Mouse (Mus musculus) embryonic stem cell, embryonic (primary cell): ENCODE measurements at regions not wholly inside any gene's neighbourhood (a gene's known extent, or its start where the extent isn't known, plus 50 kb on each side); places are given as distances from the start of the nearest gene placed in this dataset.

Experiments
- CTCF ChIA-PET, 4 experiments: fragments of 300-600 bp in 2 of 4; fragments of 350-600 bp in 2 of 4; sonication (Branson Sonifier 250); formaldehyde crosslinking; loops; one replicate each; lab custom pipeline; 2022; ENCODE audit warnings: inconsistent platforms in 2 of 4; lab: Charles Lee
- POLR2A ChIA-PET, 4 experiments: fragments of 300-600 bp in 2 of 4; fragments of 350-600 bp in 2 of 4; sonication (Branson Sonifier 250); formaldehyde crosslinking; loops; one replicate each; lab custom pipeline; 2022; ENCODE audit warnings: antibody characterized with exemption in 4 of 4, inconsistent platforms in 1 of 4; lab: Charles Lee

DNA sequence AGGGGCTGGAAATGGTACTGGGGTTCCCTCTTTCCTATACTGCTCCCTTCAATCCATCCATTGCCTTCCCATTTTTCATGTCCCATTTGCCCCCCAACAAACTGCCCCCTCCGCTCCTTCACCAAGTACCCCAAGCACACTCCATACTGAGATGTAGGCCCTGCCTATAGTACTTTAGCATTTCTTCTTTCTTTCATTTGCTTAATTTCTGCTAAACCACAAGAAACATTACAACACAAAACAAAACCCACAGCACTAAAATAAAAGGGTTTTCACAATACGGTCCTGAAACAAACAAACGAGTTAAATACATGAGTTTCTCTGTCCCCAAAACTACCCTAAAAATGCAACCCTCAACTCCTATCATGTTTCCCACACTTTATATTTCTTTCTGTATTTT is 122.8 kb downstream of the Irs2 start:
- CTCF ChIA-PET, result no interaction called here
- POLR2A ChIA-PET, result no interaction called here

- POLR2A ChIA-PET, result no interaction called here
- CTCF ChIA-PET, result no interaction called here
These were observed 124.8 kb downstream of the Irs2 start for GRCm38 (mm10) chr8:10883418-10883817.

- ChIA-PET CTCF (no interaction called here), POLR2A (interaction anchor here in 1 of 4 experiments (1.1 kb wide), 1 partner anchor 17 kb away, joined by 4 read pairs; no protein-coding TSS in a partner anchor)
These were observed 125.9 kb downstream of the Irs2 start for GRCm38 (mm10) chr8:10882381-10882780.

DNA sequence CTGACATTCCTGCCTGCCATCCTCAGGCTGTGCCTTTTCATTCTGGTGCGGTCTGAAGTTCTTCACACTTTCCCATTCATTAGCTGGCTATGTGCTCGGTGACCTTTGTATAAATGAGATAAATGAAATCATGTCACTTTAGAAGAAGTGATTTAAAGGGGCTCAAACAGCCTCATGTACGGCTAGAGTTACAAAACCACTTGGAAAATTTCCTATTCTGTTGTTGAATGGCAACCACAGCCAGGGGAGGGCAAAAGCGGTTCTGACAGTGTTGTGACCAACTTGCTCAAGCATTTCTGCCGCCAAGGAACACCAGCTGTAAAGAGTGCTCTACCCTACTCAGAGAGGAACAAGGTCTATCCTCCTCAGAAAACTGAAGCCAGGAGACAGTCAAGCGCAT is 128.4 kb downstream of the Irs2 start:
- CTCF ChIA-PET, result no interaction called here

DNA sequence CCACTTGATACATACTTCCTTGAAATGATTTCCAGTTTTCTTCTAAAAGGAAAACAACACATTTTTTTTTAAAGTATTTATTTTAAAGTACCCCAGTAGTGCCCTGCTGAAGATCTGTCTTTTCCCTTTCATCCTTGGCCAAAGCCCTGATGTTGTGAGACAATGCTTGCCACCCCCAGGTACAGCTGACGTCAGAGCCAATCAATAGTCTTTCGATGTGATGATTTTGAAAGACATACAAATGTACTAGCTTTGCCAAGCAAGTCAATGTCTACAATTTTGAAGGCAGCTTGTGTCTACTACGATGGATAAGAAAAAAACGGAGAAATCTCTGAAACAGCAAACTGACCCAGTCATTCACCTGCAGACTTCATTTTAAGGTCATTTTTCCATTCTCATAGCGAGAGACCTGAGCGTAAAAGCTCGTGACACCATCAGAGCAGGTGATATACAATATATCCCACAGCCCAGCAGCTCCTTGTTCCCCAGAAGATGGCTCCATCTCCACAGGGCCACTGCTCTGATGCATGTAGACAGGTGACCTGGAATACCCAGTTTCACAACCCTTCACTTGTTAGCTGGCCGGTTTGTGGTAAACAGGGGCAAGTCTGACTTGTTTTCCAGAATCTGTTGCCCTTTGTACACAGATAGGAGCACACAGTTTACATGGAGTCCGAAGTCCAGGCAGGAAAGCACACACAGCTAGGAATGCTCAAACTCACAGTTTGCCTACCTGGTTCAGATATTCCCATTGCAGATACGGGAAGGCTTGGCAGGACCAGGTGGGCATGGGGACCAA is 129.0 kb downstream of the Irs2 start:
- POLR2A ChIA-PET, result interaction anchor here in 1 of 4 experiments (1.2 to 1.3 kb wide), 2 partner anchors 16 to 123 kb away, joined by 3 read pairs; no protein-coding TSS in a partner anchor
- CTCF ChIA-PET, result no interaction called here

More for the DNA sequence above, 128.4 kb downstream of the Irs2 start:
- POLR2A ChIA-PET, result interaction anchor here in 1 of 4 experiments (1.2 to 1.3 kb wide), 2 partner anchors 16 to 122 kb away, joined by 3 read pairs; no protein-coding TSS in a partner anchor

DNA sequence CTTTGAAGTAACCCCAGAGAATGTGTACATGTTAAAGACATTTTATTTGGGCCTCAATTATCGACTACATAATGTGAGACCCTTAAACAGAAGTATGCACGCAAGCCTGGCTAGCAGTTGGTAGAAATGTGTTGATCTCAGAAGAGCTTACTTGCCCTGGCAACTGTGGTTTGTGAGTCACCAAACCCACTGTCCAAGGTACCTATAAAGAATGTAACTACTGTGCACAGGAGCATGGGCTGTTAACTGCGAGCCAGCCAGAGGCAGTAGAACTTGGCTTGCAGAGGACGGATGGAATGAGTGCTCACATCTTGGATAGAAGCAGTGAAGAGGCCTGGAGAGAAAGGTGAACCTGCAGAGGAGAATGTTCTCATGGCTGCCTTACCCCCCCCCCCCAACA is 129.9 kb downstream of the Irs2 start:
- CTCF ChIA-PET, result no interaction called here
- POLR2A ChIA-PET, result no interaction called here

DNA sequence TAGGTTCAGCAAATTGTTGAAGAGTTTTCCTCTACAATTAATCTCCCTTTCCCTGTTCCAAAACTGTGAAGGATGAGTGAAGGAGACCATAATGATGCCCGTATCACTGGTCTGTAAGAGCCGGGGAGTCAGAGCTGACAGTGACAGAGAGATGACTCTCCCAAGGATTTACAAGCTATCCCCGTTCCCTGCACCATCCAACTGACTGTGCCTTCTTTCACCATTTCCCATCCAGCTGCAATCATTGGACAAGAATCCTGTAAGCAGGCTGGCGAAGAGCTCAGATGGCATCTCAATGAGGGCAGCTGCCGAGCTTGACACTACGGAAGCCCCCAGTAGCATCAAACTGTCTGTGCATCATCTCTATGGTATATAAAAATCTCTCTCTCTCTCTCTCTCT is 133.1 kb downstream of the Irs2 start:
- ChIA-PET POLR2A (no interaction called here), CTCF (no interaction called here)

DNA sequence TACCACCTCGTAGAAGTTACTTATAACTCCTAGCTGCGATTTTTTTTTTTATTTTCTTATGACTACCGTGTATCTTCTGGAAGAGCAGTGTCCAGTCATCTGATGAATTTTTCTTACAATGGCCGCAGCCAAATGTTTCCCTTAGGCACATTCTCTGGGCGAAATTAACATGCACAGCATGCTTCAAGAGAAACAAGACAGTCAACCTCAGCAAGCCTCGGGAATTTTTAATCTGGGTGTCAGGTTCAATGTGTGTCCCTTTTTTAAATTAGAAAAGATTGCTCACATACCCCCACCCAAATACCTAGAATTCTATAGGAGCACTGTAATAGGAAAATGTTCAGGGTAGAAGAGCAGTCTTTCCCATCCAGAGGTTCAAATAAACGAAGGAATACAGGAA is 136.8 kb downstream of the Irs2 start:
- POLR2A ChIA-PET, result interaction anchor here in 2 of 4 experiments (0.6 to 0.7 kb wide), 2 partner anchors 77 to 656 kb away, joined by 3 to 4 read pairs; no protein-coding TSS in a partner anchor
- CTCF ChIA-PET, result interaction anchor here in 2 of 4 experiments (0.6 to 0.7 kb wide), 2 partner anchors 13 to 455 kb away, joined by 3 to 4 read pairs; no protein-coding TSS in a partner anchor

DNA sequence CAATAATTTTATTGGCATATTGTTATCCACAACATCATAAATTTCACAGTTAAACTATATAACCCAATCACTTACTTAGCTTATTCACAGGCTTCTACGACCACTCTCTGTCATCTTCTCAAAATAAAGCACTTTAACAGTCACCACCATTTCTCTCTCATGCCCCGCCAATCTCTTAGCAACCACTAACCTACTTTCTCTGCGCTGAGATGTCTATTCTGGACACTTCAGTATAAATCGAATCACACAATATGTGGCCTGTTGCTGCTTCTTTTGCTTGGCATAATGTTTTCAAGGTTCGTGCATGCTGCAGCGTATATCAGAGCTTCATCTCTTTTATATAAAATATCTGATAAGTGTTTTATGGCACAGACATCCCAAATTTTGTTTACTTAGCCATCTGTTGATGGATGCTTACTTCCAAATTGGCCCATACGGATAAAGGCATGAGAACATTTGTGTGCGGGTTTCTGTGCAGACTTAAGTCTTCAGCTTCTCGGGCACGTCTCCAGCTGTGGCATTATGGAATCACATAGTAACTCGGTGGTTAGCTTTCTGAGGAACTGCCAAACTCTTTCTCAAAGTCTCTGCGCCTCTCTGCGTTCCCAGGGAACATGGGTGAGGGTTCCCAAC is 137.7 kb downstream of the Irs2 start:
- POLR2A ChIA-PET, result interaction anchor here in 1 of 4 experiments (0.7 kb wide), 1 partner anchor 78 kb away, joined by 3 read pairs; no protein-coding TSS in a partner anchor
- CTCF ChIA-PET, result interaction anchor here in 2 of 4 experiments (0.6 to 0.7 kb wide), 2 partner anchors 12 to 454 kb away, joined by 3 to 4 read pairs; no protein-coding TSS in a partner anchor

DNA sequence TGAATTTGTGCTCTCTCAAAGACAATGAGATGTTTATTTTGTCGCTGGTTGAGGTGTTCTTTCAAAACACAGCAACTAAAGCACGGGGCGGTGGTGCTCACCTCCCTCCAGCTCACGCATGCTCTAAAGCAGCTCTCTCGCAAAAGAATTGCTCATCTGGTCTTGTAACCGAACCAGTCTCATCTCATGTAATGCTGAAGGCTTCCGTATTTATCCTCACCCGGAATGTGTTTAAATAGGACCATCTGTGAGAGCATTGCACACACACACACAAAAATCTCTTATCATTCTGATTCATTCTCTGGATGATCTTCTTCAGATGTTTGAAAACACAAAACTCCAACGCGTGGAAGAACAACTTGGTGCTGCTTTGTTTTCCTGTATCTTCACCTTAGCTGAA is 138.4 kb downstream of the Irs2 start:
- ChIA-PET POLR2A (interaction anchor here in 1 of 4 experiments (1.1 kb wide), 1 partner anchor 27 kb away, joined by 3 read pairs; no protein-coding TSS in a partner anchor), CTCF (no interaction called here)

DNA sequence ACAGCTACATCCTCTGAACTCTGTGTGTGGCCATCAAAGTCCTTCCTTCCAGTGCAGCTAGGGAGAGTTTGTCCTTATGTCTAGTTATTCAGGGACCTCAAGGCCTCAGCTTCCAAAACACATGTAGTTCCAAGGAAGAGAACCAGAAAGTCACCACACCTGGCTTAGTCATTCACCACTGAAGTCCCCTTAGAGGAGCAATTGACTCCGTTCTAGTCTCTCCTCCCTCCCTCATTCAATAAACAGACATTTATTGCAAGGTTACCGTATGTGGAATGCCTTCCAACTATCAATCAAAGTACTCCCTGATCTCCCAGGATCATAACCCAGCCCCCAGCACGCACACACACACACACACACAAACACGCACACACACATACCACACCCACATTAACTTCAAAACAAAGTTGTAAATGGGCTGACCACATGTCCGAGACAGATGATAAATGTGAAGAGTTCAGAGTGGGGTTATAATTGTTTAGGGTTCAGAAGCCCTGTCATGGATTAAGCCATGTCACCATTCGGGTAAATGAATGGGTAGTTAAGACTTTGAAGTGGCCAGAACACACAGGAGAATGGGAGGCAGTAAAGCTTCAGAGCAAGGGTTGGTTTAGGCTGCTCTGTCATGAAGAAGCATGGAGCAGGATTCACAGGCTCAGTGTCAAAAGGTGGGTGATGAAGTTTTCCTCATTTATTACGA is 141.4 kb downstream of the Irs2 start:
- ChIA-PET CTCF (no interaction called here), POLR2A (no interaction called here)

DNA sequence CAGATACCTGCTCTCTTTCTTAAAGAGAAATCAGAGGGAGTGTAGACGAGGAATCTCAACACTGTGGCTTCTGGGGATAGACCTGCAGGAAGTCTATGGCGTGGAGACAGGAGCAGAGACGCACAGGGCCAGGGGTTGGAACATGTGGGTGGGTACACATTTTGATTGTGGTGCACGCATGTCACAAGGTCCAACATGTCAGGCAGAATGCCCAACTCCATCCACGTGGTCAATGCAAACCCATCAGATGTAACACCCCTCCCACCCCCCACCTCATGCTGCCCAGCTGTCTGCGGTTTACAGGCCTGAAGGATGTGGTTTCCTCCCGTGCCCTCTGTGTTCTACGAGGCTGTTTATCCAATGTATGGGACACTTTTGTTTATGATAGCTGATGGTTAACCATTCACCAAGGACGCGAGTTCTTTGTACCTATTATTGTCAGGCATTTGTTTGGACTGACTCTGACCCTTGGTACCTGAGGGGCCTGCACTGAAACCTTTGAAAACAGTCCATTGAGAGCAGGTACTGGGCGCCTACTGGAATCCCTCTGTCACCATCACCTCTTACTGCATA is 142.2 kb downstream of the Irs2 start:
- CTCF ChIA-PET, result interaction anchor here in 1 of 4 experiments (1.0 kb wide), 1 partner anchor 451 kb away, joined by 3 read pairs; no protein-coding TSS in a partner anchor
- POLR2A ChIA-PET, result interaction anchor here in 3 of 4 experiments (0.6 to 1.4 kb wide), 3 partner anchors 56 to 143 kb away, joined by 3 read pairs; no protein-coding TSS in a partner anchor

GRCm38 (mm10) chr8:10865415-10865821 is 142.8 kb downstream of the Irs2 start:
- ChIA-PET CTCF (interaction anchor here in 1 of 4 experiments (1.0 kb wide), 1 partner anchor 450 kb away, joined by 3 read pairs; no protein-coding TSS in a partner anchor), POLR2A (interaction anchor here in 3 of 4 experiments (0.6 to 1.4 kb wide), 3 partner anchors 57 to 144 kb away, joined by 3 read pairs; no protein-coding TSS in a partner anchor)

DNA sequence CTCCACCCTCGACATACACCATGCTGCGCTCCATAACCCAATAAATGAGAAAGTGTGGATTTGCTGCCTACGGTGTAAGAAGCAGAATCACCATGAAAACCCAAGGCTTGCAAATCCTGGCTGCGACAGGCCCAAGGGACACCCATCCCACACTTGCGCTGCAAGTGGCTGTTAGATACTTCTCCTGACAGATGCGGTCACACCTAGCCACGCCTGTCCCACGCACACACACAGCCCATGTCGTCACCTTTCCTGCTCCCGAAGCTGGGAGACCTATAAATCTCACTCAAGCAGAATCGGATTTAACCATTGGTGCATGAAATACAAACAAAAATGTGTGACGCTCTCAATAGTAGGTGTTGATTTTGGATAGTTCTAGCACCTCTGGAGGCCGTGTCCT is 145.8 kb downstream of the Irs2 start:
- POLR2A ChIA-PET, result no interaction called here
- CTCF ChIA-PET, result no interaction called here

GRCm38 (mm10) chr8:10860810-10861209 is 147.4 kb downstream of the Irs2 start:
- ChIA-PET POLR2A (no interaction called here), CTCF (no interaction called here)

- ChIA-PET POLR2A (no interaction called here), CTCF (interaction anchor here in 1 of 4 experiments (0.7 kb wide), 1 partner anchor 392 kb away, joined by 3 read pairs; no protein-coding TSS in a partner anchor)
These were observed 150.4 kb downstream of the Irs2 start for GRCm38 (mm10) chr8:10857874-10858273.

- CTCF ChIA-PET, result interaction anchor here in 1 of 4 experiments (0.7 kb wide), 1 partner anchor 392 kb away, joined by 3 read pairs; no protein-coding TSS in a partner anchor
- POLR2A ChIA-PET, result interaction anchor here in 1 of 4 experiments (0.7 kb wide), 1 partner anchor 20 kb away, joined by 3 read pairs; no protein-coding TSS in a partner anchor
These were observed 151.1 kb downstream of the Irs2 start for GRCm38 (mm10) chr8:10856996-10857720.

DNA sequence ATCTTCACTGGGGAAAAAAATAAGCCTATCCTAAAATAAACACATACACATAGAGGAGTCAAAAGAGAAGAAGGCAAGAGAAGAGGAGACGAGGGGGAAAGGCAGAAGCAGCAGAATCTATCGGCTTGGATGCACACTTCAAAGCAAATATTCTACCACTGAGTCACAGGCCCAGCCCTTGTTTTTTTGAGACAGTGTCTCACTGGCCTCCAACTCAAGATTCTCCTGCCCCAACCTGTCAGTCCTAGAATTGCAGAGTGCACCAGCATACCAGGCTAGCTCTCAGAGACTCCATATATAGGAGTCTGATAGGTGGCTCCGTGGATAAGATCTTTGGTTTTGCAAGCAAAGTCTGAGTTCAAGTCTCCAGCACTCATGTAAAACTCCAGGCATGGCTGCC is 152.6 kb downstream of the Irs2 start:
- ChIA-PET POLR2A (no interaction called here), CTCF (no interaction called here)
